Mouse (Mus musculus) layer of hippocampus, adult 8-10 months (tissue): ENCODE measurements around the gene Rho. TPM values are rescaled to one million over a fixed set of nuclear protein-coding genes. Genes with fewer than 3 reads are reported as not detected.

Source experiments
- DNase-seq, 2 experiments: peaks; one replicate each; pipeline ENCODE4 v3.0.0; 2022; ENCODE audit warnings: low spot score in 2 of 2
- total RNA-seq, 4 experiments: library from RNA; stranded (reverse); gene quantifications; 2 replicates each; pipeline ENCODE4 v1.2.4; 2022

Gene Rho
- total RNA-seq, 4 experiments from 2014 or later, result 0.45 to 1.7 (median 0.72) TPM

DNA sequence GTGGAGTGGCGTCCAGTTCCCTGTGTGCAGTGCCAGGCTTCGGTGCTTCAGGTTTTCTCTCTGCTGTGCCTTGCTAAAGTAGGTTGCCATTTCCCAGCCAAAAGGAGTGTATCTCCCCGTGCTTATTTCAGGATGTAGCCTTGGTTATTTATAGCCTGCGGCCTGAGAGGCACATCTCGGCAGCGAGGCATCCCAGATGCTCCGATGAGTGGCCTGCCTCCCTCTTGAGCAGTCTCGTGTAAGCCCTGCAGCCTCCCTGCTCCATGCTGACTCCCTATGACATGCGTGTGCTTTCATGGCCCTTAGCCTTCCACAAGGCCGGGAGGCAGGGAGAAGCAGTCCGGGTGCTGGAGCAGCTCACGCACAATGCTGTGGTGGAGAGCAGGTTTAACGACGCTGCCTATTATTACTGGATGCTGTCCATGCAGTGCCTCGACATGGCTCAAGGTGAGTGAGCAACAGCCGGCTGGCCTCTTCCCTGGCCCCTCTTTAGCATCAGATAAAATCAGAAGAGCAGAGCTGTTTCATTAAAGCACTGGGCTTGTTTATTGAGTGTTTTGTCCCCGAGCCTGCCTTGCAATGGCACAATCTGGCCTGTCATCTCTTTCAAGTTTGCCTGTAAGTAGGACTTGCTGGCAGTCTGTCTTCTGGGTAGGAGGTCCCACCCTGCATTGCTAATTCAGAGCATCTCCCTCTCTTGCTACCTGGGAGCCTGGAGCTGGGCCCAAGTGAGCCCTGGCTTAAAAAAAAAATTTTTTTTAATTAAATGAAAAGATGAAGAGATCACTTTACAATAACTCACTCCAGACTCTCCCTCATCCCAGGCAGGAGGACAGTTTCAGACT, 15.7 kb upstream of the Rho start:
- DNase-seq, result no peak

DNA sequence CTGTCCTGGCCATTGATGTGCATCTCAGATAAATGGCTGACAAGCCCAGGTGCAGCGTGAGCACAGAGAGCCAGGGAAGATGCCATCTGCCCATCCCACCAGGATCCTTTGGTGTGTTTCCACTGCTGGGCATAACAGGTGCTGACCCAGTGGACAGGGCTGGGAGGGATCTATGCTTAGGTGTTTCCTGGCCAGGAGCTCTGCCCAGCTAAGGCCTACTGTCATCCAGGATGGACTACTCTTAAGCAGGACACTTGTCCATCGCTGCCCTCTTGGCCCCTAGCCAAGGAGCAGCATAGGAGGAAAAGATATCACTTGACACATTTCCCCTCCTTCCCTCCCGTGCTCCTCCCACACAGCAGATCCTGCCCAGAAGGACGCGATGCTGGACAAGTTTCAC, 14.9 kb upstream of the Rho start:
- DNase-seq, result no peak

DNA sequence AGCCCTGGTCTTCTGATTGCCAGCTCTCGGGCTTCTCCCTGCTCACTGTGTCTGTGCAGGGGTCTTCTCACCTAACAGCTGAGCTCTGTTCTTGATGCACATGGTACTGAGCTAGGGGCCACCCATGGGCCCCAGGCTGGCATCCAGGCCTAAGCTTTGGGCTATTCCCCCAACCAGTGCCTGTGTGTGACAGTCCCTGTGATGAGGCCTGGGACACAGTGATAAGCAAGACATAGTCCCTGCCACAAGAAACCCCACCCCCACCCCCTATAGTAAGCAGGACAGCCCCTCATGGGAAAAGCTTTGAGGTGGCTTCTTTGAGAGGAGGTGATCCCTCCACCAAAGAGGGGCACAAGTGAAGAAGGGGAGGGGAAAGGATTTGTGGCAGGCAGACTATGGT, 12.9 kb upstream of the Rho start:
- DNase-seq, result no peak

DNA sequence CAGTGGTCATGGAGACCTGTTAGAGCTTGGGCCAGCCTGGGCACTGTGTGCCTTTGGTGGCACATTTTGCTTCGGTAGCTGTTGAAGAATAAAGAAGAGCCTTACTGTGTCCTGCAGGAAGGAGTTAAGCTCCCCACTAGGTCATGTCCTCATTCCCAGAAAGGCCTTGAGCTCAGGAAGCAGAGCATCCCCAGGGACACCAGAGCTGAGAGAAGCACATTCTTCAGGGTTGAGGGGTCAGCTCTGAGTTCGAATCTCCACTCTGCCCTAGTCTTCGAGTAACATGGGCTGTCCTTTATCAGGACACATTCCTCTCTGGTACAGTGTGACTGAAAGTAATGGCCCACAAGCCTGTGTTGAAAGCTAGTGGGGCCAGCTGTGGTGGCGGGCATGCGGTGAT, 11.7 kb upstream of the Rho start:
- DNase-seq, result no peak

DNA sequence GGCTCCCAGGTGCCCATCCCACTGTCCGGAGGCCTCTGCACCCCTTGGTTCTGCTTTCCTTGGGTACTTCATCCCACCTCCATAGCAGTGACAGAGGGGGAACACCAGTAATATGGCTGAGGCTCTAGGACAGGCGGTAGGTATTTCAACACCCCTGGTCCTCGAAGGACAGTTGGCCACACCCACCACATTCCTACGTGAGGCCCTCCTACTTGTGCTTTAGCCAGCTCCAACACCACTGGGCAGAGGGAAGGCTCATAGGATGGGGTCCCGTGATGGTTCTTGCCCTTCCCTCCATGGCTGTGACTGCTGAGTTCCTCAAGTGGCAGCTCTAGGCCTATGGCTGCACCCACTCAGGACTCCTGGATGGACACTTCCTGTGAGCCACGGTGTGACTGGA, 6.7 kb upstream of the Rho start:
- DNase-seq, result no peak

DNA sequence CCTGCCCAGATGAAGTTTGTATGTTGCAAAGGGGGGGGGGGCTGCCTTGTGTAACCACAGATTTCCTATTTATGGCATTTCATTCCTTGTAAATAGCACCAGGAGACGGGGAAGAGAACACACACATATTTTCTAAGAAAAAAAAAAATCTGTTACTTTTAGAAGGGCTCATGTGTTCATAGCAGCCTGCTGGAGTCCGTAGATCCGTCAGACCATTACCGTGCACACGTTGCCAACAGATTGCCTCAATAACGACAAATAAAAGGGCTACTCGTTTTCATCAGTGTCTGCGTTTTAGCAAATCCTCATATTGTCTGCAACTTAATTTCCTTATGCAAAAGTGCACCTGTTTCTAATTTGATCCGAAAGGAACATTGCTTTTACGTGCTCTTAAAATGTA, 5.1 kb upstream of the Rho start:
- no peak for DNase-seq

DNA sequence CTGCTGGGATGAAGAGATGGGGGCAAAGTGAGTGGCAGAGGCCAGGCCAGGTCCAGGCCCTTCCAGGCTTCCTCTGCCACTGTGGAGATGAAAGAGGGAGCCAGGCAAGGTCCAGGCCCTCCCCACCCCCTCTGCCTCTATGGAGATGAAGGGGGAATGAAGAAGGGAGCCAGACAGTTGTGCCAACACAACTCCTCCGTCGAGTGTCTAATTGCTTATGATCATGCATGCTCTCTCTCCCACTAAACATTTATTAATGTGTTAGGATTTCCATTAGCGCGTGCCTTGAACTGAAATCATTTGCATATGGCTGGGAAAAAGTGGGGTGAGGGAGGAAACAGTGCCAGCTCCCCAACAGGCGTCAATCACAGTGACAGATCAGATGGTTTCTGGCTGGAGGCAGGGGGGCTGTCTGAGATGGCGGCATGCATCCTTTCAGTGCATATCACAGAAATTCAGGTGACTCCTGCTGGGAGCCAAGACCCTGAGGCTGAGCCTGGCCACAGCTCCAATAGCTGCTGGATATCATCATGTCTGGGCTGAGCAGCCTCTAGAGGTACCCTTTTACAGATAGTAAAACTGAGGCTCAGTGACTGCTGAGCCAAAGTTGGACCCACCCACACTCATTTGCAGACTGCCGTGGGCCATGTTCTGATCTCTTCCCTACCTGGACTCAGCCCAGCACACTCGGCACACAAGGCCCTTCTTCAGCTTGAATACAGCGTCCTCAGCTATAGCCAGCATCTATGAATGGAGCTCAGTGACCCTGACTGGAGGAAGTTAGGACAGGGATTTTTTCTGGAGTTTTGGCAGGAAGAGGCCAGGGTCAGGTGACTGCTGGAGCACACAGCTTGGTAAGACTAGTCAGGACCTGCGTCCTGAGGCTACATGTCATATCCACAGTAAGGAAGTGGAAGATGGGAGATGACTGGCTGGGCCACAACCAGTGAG, 4.0 kb upstream of the Rho start:
- no peak for DNase-seq

DNA sequence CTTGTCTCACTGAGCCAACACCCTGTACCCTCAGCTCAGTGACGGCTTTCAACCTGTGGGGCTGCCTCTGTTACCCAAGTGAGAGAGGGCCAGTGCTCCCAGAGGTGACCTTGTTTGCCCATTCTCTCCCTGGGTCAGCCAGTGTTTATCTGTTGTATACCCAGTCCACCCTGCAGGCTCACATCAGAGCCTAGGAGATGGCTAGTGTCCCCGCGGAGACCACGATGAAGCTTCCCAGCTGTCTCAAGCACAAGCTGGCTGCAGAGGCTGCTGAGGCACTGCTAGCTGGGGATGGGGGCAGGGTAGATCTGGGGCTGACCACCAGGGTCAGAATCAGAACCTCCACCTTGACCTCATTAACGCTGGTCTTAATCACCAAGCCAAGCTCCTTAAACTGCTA, 1.5 kb upstream of the Rho start:
- DNase-seq, result no peak

DNA sequence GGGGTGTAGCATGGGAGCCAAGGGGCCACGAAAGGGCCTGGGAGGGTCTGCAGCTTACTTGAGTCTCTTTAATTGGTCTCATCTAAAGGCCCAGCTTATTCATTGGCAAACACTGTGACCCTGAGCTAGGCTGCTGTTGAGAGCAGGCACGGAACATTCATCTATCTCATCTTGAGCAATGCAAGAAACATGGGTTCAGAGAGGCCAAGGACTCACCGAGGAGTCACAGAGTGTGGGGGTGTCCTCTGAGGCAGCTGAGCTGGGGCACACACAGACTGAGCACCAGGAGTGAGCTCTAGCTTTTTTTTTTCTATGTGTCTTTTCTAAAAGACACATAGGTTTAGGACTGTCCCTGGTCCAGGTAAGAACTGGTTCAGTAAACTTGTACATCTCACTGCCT, 843 bp downstream of the Rho start:
- no peak for DNase-seq

DNA sequence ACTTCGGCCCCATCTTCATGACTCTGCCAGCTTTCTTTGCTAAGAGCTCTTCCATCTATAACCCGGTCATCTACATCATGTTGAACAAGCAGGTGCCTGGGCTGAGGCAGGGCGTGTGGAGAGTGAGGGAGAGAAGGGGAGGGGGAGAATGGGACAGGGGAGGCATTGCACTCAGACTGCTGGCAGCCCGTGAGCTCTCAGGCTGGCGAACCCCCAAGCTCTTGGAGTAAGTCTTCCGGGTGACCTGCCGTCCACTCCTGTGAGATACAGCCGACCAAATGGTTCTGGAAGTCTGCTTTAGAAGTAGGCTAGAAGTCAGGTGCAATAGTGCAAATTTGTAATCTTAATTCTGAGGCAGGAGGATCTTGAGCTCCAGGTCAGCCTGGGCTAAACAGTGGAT, 4.0 kb downstream of the Rho start:
- no peak for DNase-seq

DNA sequence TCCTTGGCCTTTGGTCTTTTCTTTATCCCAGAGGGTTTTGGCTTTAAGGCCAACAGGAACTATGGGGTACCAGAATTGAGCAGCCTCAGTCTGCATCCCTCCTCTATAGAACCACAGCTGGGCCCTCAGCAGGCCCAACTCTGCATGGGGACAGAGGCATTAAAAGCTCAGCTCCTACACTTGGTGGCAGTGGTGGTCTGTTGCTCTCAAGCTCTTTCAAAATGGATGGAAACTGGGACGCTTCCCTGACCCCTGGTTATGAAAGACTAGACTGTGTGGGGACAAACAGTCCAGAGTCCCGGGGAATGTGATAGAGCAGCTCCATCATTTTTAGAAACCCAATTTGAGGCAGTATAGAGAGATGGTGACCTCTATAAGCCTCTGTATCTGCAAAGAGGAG, 6.5 kb downstream of the Rho start:
- DNase-seq, result no peak

DNA sequence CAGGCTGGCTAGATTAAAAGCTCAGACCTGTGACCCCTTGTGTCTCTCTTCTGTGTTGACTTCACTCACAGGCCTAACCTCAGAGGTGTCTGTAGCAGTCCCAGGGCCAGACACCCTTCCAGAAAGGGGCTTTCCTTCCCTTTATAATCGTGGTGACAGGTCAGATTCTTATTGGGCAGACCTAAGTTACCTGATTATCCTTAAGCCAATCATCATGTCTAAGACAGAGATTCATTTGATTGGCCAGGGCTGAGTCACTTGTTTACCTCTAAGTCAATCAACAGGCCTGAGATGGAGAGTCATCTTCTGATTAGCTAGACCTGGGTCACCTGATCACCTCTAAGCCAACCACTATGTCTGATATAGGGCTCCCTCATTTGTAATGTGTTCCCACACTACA, 7.2 kb downstream of the Rho start:
- DNase-seq, result no peak

DNA sequence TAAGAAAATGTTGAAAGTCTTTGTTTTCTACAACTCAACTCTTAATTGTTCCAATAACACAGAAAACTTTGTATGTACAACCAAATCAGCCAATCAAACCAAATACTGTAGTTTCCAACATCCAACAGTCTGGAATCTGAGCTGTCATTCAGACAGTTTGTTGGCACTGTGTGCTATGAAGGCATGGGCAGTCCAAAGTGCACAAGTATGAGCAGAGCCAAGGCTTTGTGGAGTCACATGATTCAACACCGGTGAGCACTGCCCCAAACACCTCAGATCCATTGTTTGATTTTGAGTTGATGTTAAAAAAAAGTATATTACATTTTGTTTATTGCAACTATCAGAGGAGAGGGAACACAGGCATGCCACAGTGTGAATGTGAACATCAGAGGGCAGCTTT, 9.1 kb downstream of the Rho start:
- no peak for DNase-seq

DNA sequence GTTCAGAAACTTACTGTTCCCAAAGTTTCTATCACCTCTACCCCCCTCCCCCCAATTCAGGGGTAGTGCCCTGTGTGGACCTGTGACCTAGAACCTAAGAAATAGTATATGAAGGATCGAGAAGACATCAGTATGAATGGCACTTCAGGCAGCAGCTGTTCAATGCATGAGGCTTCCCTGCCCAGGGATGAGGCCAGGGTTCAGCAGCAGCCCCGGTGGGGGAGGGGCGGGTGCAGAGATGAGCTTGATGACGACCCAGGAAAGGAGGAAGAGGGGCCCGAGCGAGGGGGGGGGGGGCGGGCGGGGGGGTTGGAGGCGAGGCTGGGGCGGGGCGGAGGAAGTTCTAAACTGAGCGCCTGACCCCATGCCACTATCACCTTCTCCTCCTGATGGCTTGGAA, 9.6 kb downstream of the Rho start:
- DNase-seq, result no peak

DNA sequence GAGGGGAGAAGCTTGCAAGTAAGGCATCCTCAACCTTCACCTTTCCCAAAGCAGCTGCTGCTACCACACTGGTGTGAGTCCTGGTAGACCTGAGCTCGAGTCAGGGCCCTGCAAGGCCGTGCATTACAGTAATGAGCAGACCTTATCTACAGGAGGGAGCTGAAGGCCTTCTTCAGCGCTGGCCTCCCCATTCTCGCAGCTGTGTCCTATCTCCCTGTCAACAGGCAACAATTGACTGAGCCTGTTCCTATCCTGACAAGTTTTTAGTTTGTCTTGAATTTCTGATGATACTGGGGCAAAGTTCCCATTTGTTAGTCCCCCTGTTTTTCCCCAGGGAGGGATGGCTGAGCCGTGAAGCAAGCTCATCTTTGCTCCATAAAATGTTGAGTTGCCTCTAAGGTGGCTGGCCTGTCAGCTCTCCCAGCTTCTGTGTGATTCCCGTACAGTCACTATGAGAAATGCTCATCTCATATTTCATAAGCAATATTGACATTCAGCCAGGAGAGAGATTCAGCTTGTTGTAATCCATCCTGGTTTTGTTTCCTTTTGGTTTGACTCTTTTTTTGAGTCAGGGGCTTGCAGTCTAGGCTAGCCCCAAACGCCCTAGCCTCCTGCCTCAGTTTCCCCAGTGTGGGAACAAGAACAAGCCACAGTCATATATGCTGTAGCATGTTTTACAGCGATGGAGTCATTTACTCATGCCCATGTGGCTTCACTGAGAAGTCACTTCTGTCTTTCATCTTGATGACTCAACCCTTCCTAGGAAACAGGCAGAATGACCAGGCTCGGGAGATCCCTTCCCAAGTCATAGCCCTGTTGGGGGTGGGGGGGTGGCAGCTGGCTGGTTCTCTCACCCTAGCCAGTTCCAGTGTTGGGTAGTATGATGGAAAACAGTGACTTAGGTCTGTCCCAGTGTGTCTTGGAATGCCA, 12.2 kb downstream of the Rho start:
- DNase-seq, result no peak

DNA sequence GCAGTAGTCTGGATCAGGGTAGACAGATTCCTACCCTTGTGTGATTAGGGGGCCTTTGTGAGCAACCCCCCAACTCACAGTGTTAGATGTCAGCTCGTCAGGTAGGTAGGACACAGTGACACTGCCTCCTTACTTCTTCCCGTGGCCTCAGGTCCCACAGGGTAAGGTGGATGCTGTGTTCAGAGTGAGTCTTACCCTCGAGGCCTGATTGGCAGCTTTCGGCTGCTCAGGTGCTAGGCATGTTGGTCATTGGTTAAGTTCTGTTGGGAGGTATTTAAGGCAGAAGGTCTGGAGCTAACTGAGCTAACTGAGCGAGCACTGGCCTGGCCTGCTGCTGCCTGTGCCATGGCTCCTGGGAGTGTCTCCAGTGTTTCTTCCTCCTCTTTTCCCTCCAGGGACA, 13.1 kb downstream of the Rho start, which contains the start of gene H1foo:
Gene H1foo (plus strand): TSS at position 301 of the 400 bp plus-strand sequence.
- no peak for DNase-seq

DNA sequence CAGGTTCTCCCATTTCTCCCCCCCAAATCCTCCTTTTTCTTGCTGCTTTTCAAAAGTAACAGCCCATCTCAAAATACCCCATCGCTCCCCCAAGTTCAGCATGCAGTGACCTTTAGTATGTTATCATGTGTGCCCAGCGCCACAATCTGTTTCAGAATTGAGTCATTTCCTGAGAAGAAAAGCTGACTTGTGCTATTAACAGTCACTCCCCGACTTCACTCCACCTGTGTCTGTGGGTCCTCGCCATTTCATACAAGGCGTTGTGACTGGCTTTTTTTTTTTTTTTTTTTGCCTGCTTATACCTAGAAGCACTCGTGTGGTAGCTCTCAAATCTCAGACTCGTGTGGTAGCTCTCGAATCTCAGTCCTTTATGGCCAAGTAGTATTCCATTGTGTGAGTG, 14.1 kb downstream of the Rho start:
- no peak for DNase-seq

DNA sequence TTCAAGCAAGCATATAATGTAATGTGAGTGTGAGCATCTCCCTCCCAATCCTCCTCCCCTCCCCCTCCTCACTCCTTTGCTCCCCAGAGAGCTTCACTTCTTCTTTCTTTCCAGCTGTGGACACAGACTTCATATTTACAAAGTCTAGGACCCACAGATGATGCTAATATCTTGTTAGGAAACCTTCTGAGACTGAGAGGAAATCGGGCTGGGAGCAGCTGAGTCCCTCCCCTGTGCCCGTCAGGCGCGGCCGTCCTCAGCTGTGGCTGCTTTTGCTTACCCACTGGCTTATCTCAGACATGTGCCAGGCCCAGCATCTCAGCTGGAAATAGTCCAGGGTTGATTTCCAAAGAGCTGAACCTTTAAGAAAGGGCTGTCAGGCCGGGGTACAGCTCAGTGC, 14.8 kb downstream of the Rho start:
- no peak for DNase-seq

DNA sequence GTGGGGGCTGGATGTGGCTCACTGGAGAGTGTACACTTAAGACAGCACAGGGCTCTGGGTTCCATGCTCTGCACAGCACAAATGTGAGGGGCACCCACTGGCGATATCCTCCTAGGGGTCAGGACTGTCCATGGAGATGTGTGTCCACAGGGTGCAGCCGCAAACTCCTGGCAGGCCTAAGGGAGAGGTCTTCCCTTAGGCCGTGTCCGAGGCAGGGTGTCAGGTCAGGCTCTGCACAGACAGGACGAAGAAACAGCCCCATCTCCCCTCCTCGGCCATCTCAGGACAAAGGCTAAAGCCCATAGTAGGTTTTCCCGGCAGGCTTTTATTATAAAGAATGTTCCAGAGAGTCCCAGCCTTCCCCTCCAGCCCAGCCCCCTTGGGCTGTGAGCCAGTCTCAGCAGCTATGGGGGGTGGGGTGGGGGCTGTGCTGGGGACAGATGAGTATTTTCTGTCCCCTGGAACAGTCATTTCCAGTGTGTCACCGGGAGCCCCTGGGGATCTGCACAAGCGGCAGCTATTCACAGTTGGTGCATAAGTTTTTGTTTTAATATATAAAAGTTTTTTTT, 23.0 kb downstream of the Rho start:
- DNase-seq, result no peak

DNA sequence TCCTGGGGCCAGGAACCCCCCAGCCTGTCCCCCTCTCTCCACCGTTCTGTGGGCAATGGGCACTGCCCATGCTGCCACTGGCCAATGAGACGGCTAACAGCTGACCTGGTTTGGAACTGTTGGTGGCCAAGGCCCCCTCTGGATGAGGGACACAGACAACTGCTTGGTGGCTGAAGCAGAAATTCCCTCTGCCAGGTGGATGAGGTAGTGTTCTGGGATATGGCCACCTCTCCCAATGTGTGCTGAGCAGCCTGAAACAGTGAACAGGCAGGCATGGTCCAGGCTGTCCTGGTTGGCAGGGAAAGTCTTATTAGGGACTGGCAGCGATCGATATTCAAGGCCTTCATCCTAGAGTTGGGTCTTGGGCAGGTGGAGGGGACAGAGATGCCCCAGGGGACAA, 23.6 kb downstream of the Rho start:
- no peak for DNase-seq

DNA sequence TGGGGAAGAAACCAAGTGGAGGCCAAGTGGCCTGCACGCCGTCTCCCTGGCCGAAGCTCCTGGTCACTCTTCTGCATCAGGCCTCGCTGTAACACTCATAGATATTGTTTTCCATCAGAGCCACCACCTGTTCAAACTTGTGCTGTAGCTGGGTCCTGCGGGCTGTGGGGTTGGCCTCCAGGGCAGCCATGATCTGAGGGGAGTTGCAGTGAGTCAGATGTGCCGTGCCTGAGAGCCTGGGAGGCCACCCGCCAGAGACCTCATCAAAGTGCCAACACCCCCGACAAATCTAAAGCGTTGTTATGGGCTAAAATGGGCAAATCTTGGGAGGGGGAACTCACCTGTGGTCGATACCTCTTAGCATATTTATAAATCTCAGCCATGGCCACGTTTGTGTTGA, 24.1 kb downstream of the Rho start:
- no peak for DNase-seq
